Mouse (Mus musculus): ENCODE results near the gene Cpsf2.

Gene Cpsf2

GRCm38 (mm10) chr12:102029184-102029583 lies 53.4 kb downstream of the Cpsf2 start:
- TF ChIP-seq POU5F1 (IDR thresholded peaks at IDR 0.05; ENCODE audit: borderline replicate concordance, low read length) (no peak), NANOG (IDR thresholded peaks at IDR 0.05; ENCODE audit: borderline replicate concordance, low read length) (no peak), CTCF (conservative IDR thresholded peaks at IDR 0.05; ENCODE audit: low read length) (no peak)
- no peaks in the 10 kb centered on the region for H3K4me1 ChIP-seq (replicated peaks; ENCODE audit: low read depth, low read length)
- no peaks in the 10 kb centered on the region for H3K27me3 ChIP-seq (ENCODE audit: insufficient read depth, low read length)
- no peaks in the 10 kb centered on the region for H3K36me3 ChIP-seq (ENCODE audit: insufficient read depth, low read length)
- no peak overlapping the region for H3K4me3 ChIP-seq (replicated peaks; ENCODE audit: low read length)
- H3K9me3 ChIP-seq (ENCODE audit: low read length): no peaks in the 10 kb centered on the region

- H3K4me3 ChIP-seq (replicated peaks; ENCODE audit: low read length): no peak overlapping the region
- H3K9me3 ChIP-seq (ENCODE audit: low read length): no peaks in the 10 kb centered on the region
- no peaks in the 10 kb centered on the region for H3K36me3 ChIP-seq (ENCODE audit: insufficient read depth, low read length)
- H3K27me3 ChIP-seq (ENCODE audit: insufficient read depth, low read length): no peaks in the 10 kb centered on the region
- H3K4me1 ChIP-seq (replicated peaks; ENCODE audit: low read depth, low read length): no peaks in the 10 kb centered on the region
- TF ChIP-seq NANOG (IDR thresholded peaks at IDR 0.05; ENCODE audit: borderline replicate concordance, low read length): no peak
- no peak for TF ChIP-seq CTCF (conservative IDR thresholded peaks at IDR 0.05; ENCODE audit: low read length)
- no peak for TF ChIP-seq POU5F1 (IDR thresholded peaks at IDR 0.05; ENCODE audit: borderline replicate concordance, low read length)
These were observed 54.2 kb downstream of the Cpsf2 start for GRCm38 (mm10) chr12:102029892-102030446.

- TF ChIP-seq POU5F1 (IDR thresholded peaks at IDR 0.05; ENCODE audit: borderline replicate concordance, low read length): no peak
- TF ChIP-seq CTCF (conservative IDR thresholded peaks at IDR 0.05; ENCODE audit: low read length): no peak
- no peak for TF ChIP-seq NANOG (IDR thresholded peaks at IDR 0.05; ENCODE audit: borderline replicate concordance, low read length)
- no peaks in the 10 kb centered on the region for H3K27me3 ChIP-seq (ENCODE audit: insufficient read depth, low read length)
- H3K4me1 ChIP-seq (replicated peaks; ENCODE audit: low read depth, low read length): no peaks in the 10 kb centered on the region
- H3K9me3 ChIP-seq (ENCODE audit: low read length): no peaks in the 10 kb centered on the region
- no peak overlapping the region for H3K4me3 ChIP-seq (replicated peaks; ENCODE audit: low read length)
- no peaks in the 10 kb centered on the region for H3K36me3 ChIP-seq (ENCODE audit: insufficient read depth, low read length)
These were observed 59.1 kb downstream of the Cpsf2 start for GRCm38 (mm10) chr12:102034934-102035333.

GRCm38 (mm10) chr12:102039861-102040260 lies 64.1 kb downstream of the Cpsf2 start:
- TF ChIP-seq CTCF (conservative IDR thresholded peaks at IDR 0.05; ENCODE audit: low read length) (no peak), POU5F1 (IDR thresholded peaks at IDR 0.05; ENCODE audit: borderline replicate concordance, low read length) (no peak), NANOG (IDR thresholded peaks at IDR 0.05; ENCODE audit: borderline replicate concordance, low read length) (no peak)
- Histone ChIP-seq H3K4me1 (replicated peaks; ENCODE audit: low read depth, low read length) (no peaks in the 10 kb centered on the region), H3K27me3 (ENCODE audit: insufficient read depth, low read length) (peaks cover 5% of the 10 kb centered on the region), H3K9me3 (ENCODE audit: low read length) (no peaks in the 10 kb centered on the region), H3K4me3 (replicated peaks; ENCODE audit: low read length) (no peak overlapping the region), H3K36me3 (ENCODE audit: insufficient read depth, low read length) (no peaks in the 10 kb centered on the region)

DNA sequence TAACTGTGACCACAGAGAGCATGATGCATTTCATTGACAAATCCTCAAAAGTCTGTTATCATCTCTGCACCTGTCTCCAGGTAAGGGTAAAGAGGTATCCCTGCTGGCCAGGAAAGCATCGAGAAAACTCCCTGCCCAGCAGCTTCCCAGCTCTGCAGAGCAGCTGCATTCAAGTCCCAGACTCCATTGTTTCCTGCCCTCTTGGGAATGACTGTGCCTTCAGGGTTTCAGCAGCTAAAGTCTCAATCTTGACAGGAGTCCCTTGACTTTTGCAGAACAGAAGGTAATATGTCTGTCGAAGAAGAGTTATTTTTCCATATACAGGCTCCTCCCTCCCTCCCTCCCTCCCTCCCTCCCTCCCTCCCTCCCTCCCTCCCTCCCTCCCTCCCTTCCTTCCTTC lies 65.9 kb downstream of the Cpsf2 start:
- no peaks in the 10 kb centered on the region for H3K36me3 ChIP-seq (ENCODE audit: insufficient read depth, low read length)
- H3K27me3 ChIP-seq (ENCODE audit: insufficient read depth, low read length): peaks cover 5% of the 10 kb centered on the region
- TF ChIP-seq CTCF (conservative IDR thresholded peaks at IDR 0.05; ENCODE audit: low read length): no peak
- no peak for TF ChIP-seq POU5F1 (IDR thresholded peaks at IDR 0.05; ENCODE audit: borderline replicate concordance, low read length)
- TF ChIP-seq NANOG (IDR thresholded peaks at IDR 0.05; ENCODE audit: borderline replicate concordance, low read length): no peak
- no peaks in the 10 kb centered on the region for H3K9me3 ChIP-seq (ENCODE audit: low read length)
- no peak overlapping the region for H3K4me3 ChIP-seq (replicated peaks; ENCODE audit: low read length)
- no peaks in the 10 kb centered on the region for H3K4me1 ChIP-seq (replicated peaks; ENCODE audit: low read depth, low read length)

DNA sequence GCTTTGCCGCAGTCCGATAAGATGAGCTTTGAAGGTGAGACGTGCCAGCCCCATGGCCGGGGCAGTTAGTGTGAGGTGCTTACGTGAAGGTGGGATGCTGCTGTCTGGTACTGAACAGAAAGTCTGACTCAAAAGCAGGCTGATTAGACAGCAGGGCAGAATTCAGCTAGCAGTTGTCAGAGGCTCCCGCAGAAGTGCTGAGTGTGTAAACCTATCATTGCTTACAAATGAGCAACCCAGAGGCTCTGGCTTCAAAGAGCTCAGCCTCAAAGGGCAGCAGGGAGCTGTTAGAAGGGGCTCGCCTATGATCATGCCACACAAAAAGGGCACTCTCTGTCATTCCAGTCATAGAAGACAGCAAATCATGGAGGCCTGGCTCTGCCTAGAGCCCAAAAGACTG lies 66.5 kb downstream of the Cpsf2 start:
- no peaks in the 10 kb centered on the region for H3K9me3 ChIP-seq (ENCODE audit: low read length)
- TF ChIP-seq POU5F1 (IDR thresholded peaks at IDR 0.05; ENCODE audit: borderline replicate concordance, low read length) (no peak), CTCF (conservative IDR thresholded peaks at IDR 0.05; ENCODE audit: low read length) (no peak), NANOG (IDR thresholded peaks at IDR 0.05; ENCODE audit: borderline replicate concordance, low read length) (no peak)

DNA sequence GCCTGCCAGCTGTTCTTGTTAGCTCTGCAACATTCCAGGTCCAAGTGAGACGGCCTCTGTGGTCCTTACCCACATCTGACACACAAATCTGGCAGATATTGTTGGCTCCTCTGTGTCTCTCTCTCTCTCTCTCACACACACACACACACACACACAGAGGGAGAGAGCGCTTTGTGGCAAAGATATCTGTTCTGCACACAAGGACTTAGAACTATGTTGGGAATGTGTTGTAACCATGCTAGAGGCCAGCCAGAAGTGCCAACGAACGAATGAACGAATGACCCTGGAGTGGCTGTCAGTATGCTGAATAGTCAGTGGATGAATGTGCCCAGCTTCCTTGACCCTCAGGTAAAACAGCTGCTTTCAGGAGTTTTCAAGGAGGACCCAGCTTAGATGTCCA lies 68.1 kb downstream of the Cpsf2 start:
- Histone ChIP-seq H3K4me1 (replicated peaks; ENCODE audit: low read depth, low read length) (no peaks in the 10 kb centered on the region), H3K27me3 (ENCODE audit: insufficient read depth, low read length) (peaks cover 5% of the 10 kb centered on the region), H3K36me3 (ENCODE audit: insufficient read depth, low read length) (no peaks in the 10 kb centered on the region), H3K4me3 (replicated peaks; ENCODE audit: low read length) (no peak overlapping the region), H3K9me3 (ENCODE audit: low read length) (no peaks in the 10 kb centered on the region)
- TF ChIP-seq CTCF (conservative IDR thresholded peaks at IDR 0.05; ENCODE audit: low read length) (no peak), NANOG (IDR thresholded peaks at IDR 0.05; ENCODE audit: borderline replicate concordance, low read length) (no peak), POU5F1 (IDR thresholded peaks at IDR 0.05; ENCODE audit: borderline replicate concordance, low read length) (no peak)

More for the DNA sequence above, 66.5 kb downstream of the Cpsf2 start:
- no peaks in the 10 kb centered on the region for H3K4me1 ChIP-seq (replicated peaks; ENCODE audit: low read depth, low read length)
- no peak overlapping the region for H3K4me3 ChIP-seq (replicated peaks; ENCODE audit: low read length)
- peaks cover 5% of the 10 kb centered on the region for H3K27me3 ChIP-seq (ENCODE audit: insufficient read depth, low read length)
- no peaks in the 10 kb centered on the region for H3K36me3 ChIP-seq (ENCODE audit: insufficient read depth, low read length)

GRCm38 (mm10) chr12:102054155-102054554 lies 78.4 kb downstream of the Cpsf2 start:
- Histone ChIP-seq H3K4me3 (replicated peaks; ENCODE audit: low read length) (no peak overlapping the region), H3K9me3 (ENCODE audit: low read length) (no peaks in the 10 kb centered on the region), H3K36me3 (ENCODE audit: insufficient read depth, low read length) (no peaks in the 10 kb centered on the region), H3K27me3 (ENCODE audit: insufficient read depth, low read length) (no peaks in the 10 kb centered on the region), H3K4me1 (replicated peaks; ENCODE audit: low read depth, low read length) (no peaks in the 10 kb centered on the region)
- TF ChIP-seq CTCF (conservative IDR thresholded peaks at IDR 0.05; ENCODE audit: low read length): no peak
- TF ChIP-seq NANOG (IDR thresholded peaks at IDR 0.05; ENCODE audit: borderline replicate concordance, low read length): no peak
- no peak for TF ChIP-seq POU5F1 (IDR thresholded peaks at IDR 0.05; ENCODE audit: borderline replicate concordance, low read length)

- H3K36me3 ChIP-seq (ENCODE audit: insufficient read depth, low read length): no peaks in the 10 kb centered on the region
- H3K27me3 ChIP-seq (ENCODE audit: insufficient read depth, low read length): no peaks in the 10 kb centered on the region
- H3K4me1 ChIP-seq (replicated peaks; ENCODE audit: low read depth, low read length): no peaks in the 10 kb centered on the region
- H3K9me3 ChIP-seq (ENCODE audit: low read length): no peaks in the 10 kb centered on the region
- no peak overlapping the region for H3K4me3 ChIP-seq (replicated peaks; ENCODE audit: low read length)
- no peak for TF ChIP-seq POU5F1 (IDR thresholded peaks at IDR 0.05; ENCODE audit: borderline replicate concordance, low read length)
- no peak for TF ChIP-seq NANOG (IDR thresholded peaks at IDR 0.05; ENCODE audit: borderline replicate concordance, low read length)
- TF ChIP-seq CTCF (conservative IDR thresholded peaks at IDR 0.05; ENCODE audit: low read length): no peak
These were observed 80.0 kb downstream of the Cpsf2 start for GRCm38 (mm10) chr12:102055758-102056157.

Data from E14TG2a.4 (cell line).